Mouse (Mus musculus): ENCODE data around the gene Ccsap.

DNA sequence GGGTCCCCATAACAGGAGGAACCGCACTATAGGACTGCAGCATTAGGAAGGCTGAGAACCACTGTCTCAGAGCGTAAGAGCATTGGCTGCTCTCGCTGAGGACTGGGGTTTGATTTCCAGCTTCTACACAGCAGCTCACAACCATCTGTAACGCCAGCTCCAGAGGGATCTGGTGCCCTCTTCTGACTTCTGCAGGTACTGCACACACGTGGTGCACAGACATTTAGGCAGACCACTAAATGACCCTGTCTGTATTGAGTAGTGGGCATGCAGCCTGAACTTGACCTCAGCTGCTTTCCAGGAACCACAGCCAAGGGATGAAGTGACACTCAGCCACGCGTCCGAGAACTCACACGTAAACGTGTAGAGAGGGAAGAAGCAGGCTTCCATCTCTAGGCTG lies 36.9 kb downstream of the Ccsap start:
- TF ChIP-seq ZNF384 (IDR thresholded peaks at IDR 0.05; ENCODE audit: low read depth, low read length) (no peak), CHD2 (IDR thresholded peaks at IDR 0.05; ENCODE audit: low read depth, low read length) (no peak)
